Mouse (Mus musculus) heart, embryonic 10.5 days (tissue): ENCODE data around the gene Ccdc114. TPM values are rescaled to one million over a fixed set of nuclear protein-coding genes. Genes with fewer than 3 reads are reported as not detected.
"Not testable (repeated sequence)": the region's sequence is repeated elsewhere in the genome, so short reads cannot be mapped to it uniquely, and the experiment has no call there.

Experiments used
- DNase-seq: peaks from one replicate; pipeline ENCODE4 v3.0.0-alpha.2; 2017; ENCODE audit warnings: low spot score
- H3K27ac ChIP-seq: fragments of 300-500 bp; sonication (generic); 2 replicates; pipeline ENCODE4 v1.5.1; 2016; ENCODE audit warnings: mild to moderate bottlenecking
- H3K27me3 ChIP-seq: fragments of 300-500 bp; sonication (generic); 2 replicates; pipeline ENCODE4 v1.6.1; 2016; ENCODE audit warnings: mild to moderate bottlenecking; ENCODE audit not compliant: poor library complexity, insufficient read depth, severe bottlenecking
- H3K36me3 ChIP-seq: fragments of 300-500 bp; sonication (generic); 2 replicates; pipeline ENCODE4 v1.6.1; 2016; ENCODE audit warnings: mild to moderate bottlenecking, moderate library complexity
- H3K4me1 ChIP-seq: fragments of 300-500 bp; sonication (generic); 2 replicates; pipeline ENCODE4 v1.6.1; 2016; ENCODE audit warnings: mild to moderate bottlenecking
- H3K4me3 ChIP-seq: fragments of 300-500 bp; sonication (generic); 2 replicates; pipeline ENCODE4 v1.5.1; 2016; ENCODE audit warnings: mild to moderate bottlenecking, moderate library complexity
- H3K9me3 ChIP-seq: fragments of 300-500 bp; sonication (generic); 2 replicates; pipeline ENCODE4 v1.6.1; 2016; ENCODE audit warnings: mild to moderate bottlenecking, moderate library complexity
- WGBS: fragments of 180-500 bp; shearing (Covaris S2); methylation state at CpG from one replicate; pipeline ENCODE4 v1.1.7; 2016; 5-methylcytosine and 5-hydroxymethylcytosine counted together
- polyA plus RNA-seq: library from polyadenylated mRNA; unstranded; fragments of >200 nt; fragmentation: Nextera tagmentation; extraction: Ambion mirVana; gene quantifications from 2 replicates; pipeline ENCODE4 v1.2.1, GENCODE M21; 2016

Gene Ccdc114
- 3.2 and 3.3 TPM in 2 replicates for polyA plus RNA-seq

- Histone ChIP-seq H3K4me3 (peak within 1 kb of the TSS; percentile 57), H3K4me1 (peaks cover 47% of the 10 kb centered on the region), H3K27ac (peak within 1 kb of the TSS; percentile 85), H3K27me3 (peaks cover 42% of the 10 kb centered on the region), H3K36me3 (0 out of 2 replicates have a peak, but pooled peaks cover 8% of the 10 kb centered on the region), H3K9me3 (no peaks in the 10 kb centered on the region)
- peak; percentile 94 for DNase-seq
- 3% methylated on average over 24 of the region's 24 CpGs for WGBS
Observed at GRCm38 (mm10) chr7:45923762-45924428, at the start of gene Ccdc114. Gene Ccdc114, plus strand, starts transcription at chr7:45924072.

- peaks cover 4% of the 10 kb centered on the region; the same call in 1 of the 2 replicates for H3K9me3 ChIP-seq
- H3K4me1 ChIP-seq: peaks cover 18% of the 10 kb centered on the region
- peaks cover 3% of the 10 kb centered on the region for H3K27me3 ChIP-seq
- DNase-seq: no peak
- 92% methylated on average over 7 of the region's 7 CpGs for WGBS
- no peak overlapping the region for H3K4me3 ChIP-seq
- peaks cover 79% of the 10 kb centered on the region for H3K36me3 ChIP-seq
- no peak overlapping the region for H3K27ac ChIP-seq
Observed at GRCm38 (mm10) chr7:45876895-45877294, 47.0 kb upstream of the Ccdc114 start.

DNA sequence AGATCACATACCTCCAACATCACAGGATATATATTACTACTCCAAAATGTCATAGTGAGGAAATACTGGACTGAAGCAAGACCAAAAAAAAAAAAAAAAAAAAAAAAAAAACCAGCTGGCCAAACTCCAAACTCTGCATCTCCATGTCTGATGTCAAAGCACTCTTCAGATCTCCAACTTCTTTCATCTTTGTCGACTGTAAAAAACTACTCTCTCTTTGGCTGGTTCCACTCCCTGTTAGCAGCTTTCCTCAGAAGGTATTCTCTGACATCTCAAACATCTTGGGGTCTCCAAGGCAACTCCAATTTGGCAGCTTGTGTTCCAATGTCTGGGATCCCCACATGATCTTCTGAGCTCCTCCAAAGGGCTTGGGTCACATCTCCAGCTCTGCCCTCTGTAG lies 45.6 kb upstream of the Ccdc114 start, which contains the start of gene Grin2d:
Gene Grin2d (minus strand): TSS at position 101 of the 400 bp plus-strand sequence.
- H3K4me1 ChIP-seq: peaks cover 18% of the 10 kb centered on the region
- not testable (repeated sequence) for H3K9me3 ChIP-seq, H3K27me3 ChIP-seq, DNase-seq, H3K4me3 ChIP-seq, H3K27ac ChIP-seq
- H3K36me3 ChIP-seq: peaks cover 93% of the 10 kb centered on the region
- 91% methylated on average over 1 of the region's 1 CpGs for WGBS

GRCm38 (mm10) chr7:45880531-45880930 lies 43.3 kb upstream of the Ccdc114 start:
- Histone ChIP-seq H3K27me3 (no peaks in the 10 kb centered on the region), H3K4me1 (no peaks in the 10 kb centered on the region), H3K4me3 (no peak overlapping the region), H3K9me3 (peaks cover 4% of the 10 kb centered on the region; the same call in 1 of the 2 replicates), H3K36me3 (peaks cover 100% of the 10 kb centered on the region), H3K27ac (no peak overlapping the region)
- DNase-seq: no peak
- WGBS: 97% methylated on average over 4 of the region's 4 CpGs

DNA sequence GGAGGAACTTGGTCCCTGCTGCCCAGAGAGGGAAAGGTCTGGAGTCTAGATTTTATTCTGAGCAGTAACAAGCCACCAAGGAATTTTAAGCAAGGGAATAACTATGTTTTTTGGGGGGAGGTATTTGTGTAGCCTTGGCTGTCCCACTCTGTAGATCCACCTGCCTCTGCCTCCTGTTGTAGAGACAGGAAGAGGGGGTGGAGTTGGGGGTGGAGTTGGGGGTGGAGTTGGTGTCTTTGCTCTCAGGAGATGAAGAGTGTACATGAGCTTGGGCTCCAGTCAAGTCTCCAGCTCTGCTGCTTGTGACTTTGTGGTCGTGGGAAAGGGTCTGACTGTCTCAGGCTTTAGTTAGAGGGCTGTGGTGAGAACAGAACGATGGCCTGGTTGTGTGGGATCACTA lies 42.9 kb upstream of the Ccdc114 start:
- no peaks in the 10 kb centered on the region for H3K27me3 ChIP-seq
- peaks cover 4% of the 10 kb centered on the region; the same call in 1 of the 2 replicates for H3K9me3 ChIP-seq
- H3K4me3 ChIP-seq: no peak overlapping the region
- DNase-seq: no peak
- H3K36me3 ChIP-seq: peaks cover 99% of the 10 kb centered on the region
- H3K4me1 ChIP-seq: no peaks in the 10 kb centered on the region
- 95% methylated on average over 2 of the region's 2 CpGs for WGBS
- no peak overlapping the region for H3K27ac ChIP-seq

- Histone ChIP-seq H3K9me3 (no peaks in the 10 kb centered on the region), H3K27me3 (no peaks in the 10 kb centered on the region), H3K4me3 (no peak overlapping the region), H3K27ac (0 out of 2 replicates have a peak overlapping the region, but pooled peaks have one; percentile 30), H3K4me1 (peaks cover 4% of the 10 kb centered on the region; the same call in 1 of the 2 replicates), H3K36me3 (peaks cover 37% of the 10 kb centered on the region)
- DNase-seq: no peak
- 58% methylated on average over 3 of the region's 3 CpGs for WGBS
Observed at GRCm38 (mm10) chr7:45887246-45887645, 36.6 kb upstream of the Ccdc114 start.

DNA sequence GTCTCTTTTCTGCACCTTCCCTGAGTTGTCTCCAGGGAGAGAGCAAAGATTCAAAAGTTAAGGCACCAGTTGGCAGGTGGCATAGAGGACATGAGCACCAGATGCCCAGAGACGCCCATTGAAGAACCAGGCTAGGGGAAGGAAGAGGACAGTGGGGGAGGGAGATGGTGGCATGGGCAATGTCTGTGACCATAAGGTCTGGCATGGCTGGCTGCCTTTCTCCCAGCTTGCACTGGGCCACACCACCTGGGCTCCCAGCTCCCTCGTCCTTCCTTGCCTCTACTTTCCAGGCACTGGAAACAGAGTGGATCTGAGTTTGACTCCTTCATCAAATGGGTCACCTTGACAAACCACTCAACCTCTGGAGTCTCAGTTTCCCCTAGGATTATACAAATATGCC lies 31.2 kb upstream of the Ccdc114 start:
- 82% methylated on average over 2 of the region's 2 CpGs for WGBS
- H3K27me3 ChIP-seq: peaks cover 7% of the 10 kb centered on the region; the same call in 1 of the 2 replicates
- H3K9me3 ChIP-seq: no peaks in the 10 kb centered on the region
- H3K4me3 ChIP-seq: no peak overlapping the region
- no peaks in the 10 kb centered on the region for H3K36me3 ChIP-seq
- no peak overlapping the region for H3K27ac ChIP-seq
- DNase-seq: no peak
- peaks cover 12% of the 10 kb centered on the region; the same call in 1 of the 2 replicates for H3K4me1 ChIP-seq

DNA sequence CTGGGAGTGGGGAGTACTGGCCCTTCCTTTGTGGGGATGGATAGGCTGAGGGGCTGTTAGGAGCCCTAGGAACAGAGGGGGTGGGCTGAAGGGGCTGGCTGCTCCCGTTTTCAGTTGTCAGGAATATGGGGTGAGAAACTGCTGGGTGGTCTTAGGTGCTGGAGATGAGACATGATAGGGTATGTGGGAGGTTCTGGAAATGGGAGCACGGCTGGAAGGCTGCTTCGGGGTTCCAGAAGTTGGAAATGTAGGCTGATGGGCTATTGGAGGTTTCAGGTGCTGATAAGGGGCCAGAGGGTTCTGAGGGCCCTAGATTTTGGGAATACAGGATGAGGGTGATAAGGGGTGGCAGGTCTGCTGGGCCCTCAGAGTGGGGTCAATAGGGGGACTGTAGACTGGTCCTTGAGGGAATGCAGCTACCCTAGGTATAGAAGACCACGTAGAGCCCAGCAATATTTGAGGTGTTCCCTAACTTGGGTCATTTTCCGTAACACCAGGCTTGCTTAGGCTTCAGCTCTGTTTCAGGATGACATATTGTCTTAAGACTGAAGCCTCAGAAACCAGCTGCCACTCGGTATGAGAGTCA lies 27.8 kb upstream of the Ccdc114 start:
- 71% methylated on average over 6 of the region's 6 CpGs for WGBS
- peak overlapping the region; percentile 84 for H3K27ac ChIP-seq
- no peaks in the 10 kb centered on the region for H3K36me3 ChIP-seq

DNA sequence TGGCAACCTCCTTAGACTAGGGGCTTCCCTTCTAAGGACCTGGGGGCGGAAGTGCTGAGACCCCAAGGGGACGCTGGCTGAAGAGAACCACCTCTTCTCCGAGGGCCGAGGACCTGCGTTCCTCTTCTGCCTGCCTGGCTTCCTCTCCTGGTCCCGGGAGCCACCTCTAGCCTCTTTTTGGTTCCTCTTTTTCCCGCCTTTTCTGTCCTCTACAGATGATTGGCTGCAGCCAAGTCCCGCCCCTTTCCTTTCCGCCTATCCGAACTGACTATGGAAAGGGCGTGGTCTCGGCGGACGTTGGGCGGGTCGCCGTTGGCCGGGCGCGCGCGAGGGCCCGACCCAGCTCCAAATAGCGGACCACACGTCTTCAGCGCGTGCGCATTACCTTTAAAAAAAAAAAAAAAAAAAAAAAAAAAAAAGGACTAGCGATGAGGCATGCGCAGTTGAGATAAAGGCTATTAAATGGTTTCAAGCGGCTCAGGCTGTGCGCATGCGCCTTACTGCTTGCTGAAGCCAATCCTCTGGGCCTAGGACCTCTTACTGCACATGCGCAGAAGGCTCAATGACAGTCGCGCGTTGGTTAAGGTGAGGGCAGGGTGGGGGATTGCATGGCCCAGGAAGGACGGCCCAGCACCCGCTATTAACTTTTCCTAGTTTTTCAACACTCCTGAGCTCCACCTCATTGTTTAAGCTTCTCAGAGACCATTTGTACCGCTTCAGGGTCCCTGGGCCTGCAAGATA lies 27.2 kb upstream of the Ccdc114 start, which contains the start of the genes Syngr4 and Tmem143:
Gene Syngr4 (minus strand): TSS at position 198 of the 741 bp plus-strand sequence.
Gene Tmem143 (plus strand): TSS at position 425 of the 741 bp plus-strand sequence.
- Histone ChIP-seq H3K9me3 (no peaks in the 10 kb centered on the region), H3K4me1 (peaks cover 17% of the 10 kb centered on the region; the same call in 1 of the 2 replicates), H3K27ac (peak within 1 kb of the TSS; percentile 91), H3K36me3 (no peaks in the 10 kb centered on the region), H3K4me3 (peak within 1 kb of the TSS; percentile 61), H3K27me3 (peaks cover 7% of the 10 kb centered on the region; the same call in 1 of the 2 replicates)
- WGBS: under 1% methylated on average over 40 of the region's 40 CpGs
- peak; percentile 98 for DNase-seq

More for the DNA sequence above, 27.8 kb upstream of the Ccdc114 start:
- Histone ChIP-seq H3K9me3 (no peaks in the 10 kb centered on the region), H3K4me3 (peak overlapping the region; percentile 61), H3K27me3 (peaks cover 7% of the 10 kb centered on the region; the same call in 1 of the 2 replicates), H3K4me1 (peaks cover 17% of the 10 kb centered on the region; the same call in 1 of the 2 replicates)
- no peak for DNase-seq

GRCm38 (mm10) chr7:45897258-45897757 lies 26.6 kb upstream of the Ccdc114 start:
- Histone ChIP-seq H3K36me3 (no peaks in the 10 kb centered on the region), H3K27ac (peak overlapping the region; percentile 91), H3K27me3 (peaks cover 7% of the 10 kb centered on the region; the same call in 1 of the 2 replicates), H3K4me1 (peaks cover 17% of the 10 kb centered on the region; the same call in 1 of the 2 replicates), H3K4me3 (peak overlapping the region; percentile 61), H3K9me3 (no peaks in the 10 kb centered on the region)
- 1% methylated on average over 19 of the region's 19 CpGs for WGBS
- DNase-seq: peak; percentile 86

GRCm38 (mm10) chr7:45898125-45898524 lies 25.7 kb upstream of the Ccdc114 start:
- peak overlapping the region; percentile 61 for H3K4me3 ChIP-seq
- not testable (repeated sequence) for DNase-seq, H3K27ac ChIP-seq, H3K9me3 ChIP-seq, H3K36me3 ChIP-seq, H3K27me3 ChIP-seq
- peaks cover 17% of the 10 kb centered on the region; the same call in 1 of the 2 replicates for H3K4me1 ChIP-seq
- WGBS: 68% methylated on average over 4 of the region's 4 CpGs

DNA sequence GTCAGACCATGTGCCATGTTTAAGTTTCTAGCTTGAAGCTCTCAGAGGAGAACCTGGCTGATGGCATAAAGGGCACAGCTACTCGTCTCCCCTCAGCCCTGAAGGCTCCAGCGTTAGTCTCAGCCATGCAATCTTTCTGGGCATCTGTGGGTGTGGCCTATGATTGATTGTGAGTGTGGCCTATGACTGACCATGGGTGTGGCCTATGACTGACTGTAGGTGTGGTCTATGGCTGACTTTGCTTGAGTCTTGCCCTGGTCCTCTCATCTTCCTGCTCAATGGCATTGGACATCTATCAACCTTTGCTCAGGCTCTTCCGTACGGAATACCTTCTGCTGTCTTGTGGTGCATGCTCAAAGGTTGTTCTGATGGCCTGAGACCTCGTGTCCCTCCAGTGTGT lies 22.3 kb upstream of the Ccdc114 start:
- no peaks in the 10 kb centered on the region for H3K9me3 ChIP-seq
- H3K4me3 ChIP-seq: no peak overlapping the region
- H3K27me3 ChIP-seq: no peaks in the 10 kb centered on the region
- DNase-seq: no peak
- H3K4me1 ChIP-seq: peaks cover 9% of the 10 kb centered on the region; the same call in 1 of the 2 replicates
- H3K36me3 ChIP-seq: no peaks in the 10 kb centered on the region
- WGBS: 55% methylated on average over 5 of the region's 5 CpGs
- no peak overlapping the region for H3K27ac ChIP-seq
